Mouse (Mus musculus) hindbrain, postnatal 0 days (tissue): Measurements from ENCODE around the gene Cep78. TPM values are rescaled to one million over a fixed set of nuclear protein-coding genes. Genes with fewer than 3 reads are reported as not detected.
"Not testable (repeated sequence)": the region's sequence is repeated elsewhere in the genome, so short reads cannot be mapped to it uniquely, and the experiment has no call there.

Experiments used
- ATAC-seq: fragments of 200-750 bp; cut with Nextera tagmentation; 2 replicates; pipeline ENCODE4 v1.8.0; 2017; ENCODE audit warnings: mild to moderate bottlenecking, moderate TSS enrichment, moderate library complexity
- DNase-seq: peaks from one replicate; pipeline ENCODE4 v3.0.0-alpha.2; 2015; ENCODE audit warnings: low spot score
- H3K27ac ChIP-seq: fragments of 300-500 bp; sonication (generic); 2 replicates; pipeline ENCODE4 v1.5.1; 2014; ENCODE audit warnings: mild to moderate bottlenecking
- H3K27me3 ChIP-seq: fragments of 300-500 bp; sonication (generic); 2 replicates; pipeline ENCODE4 v1.6.1; 2014; ENCODE audit warnings: low read length, mixed read lengths; ENCODE audit not compliant: insufficient read depth
- H3K36me3 ChIP-seq: fragments of 300-500 bp; sonication (generic); 2 replicates; pipeline ENCODE4 v1.6.1; 2014; ENCODE audit warnings: low read length, mixed read lengths; ENCODE audit not compliant: insufficient read depth
- H3K4me1 ChIP-seq: fragments of 300-500 bp; sonication (generic); 2 replicates; pipeline ENCODE4 v1.6.1; 2014; ENCODE audit warnings: antibody characterized with exemption, low read length, mixed read lengths; ENCODE audit not compliant: insufficient read depth
- H3K4me2 ChIP-seq: fragments of 300-500 bp; sonication (generic); 2 replicates; pipeline ENCODE4 v1.6.1; 2014; ENCODE audit warnings: low read depth, mild to moderate bottlenecking, low read length, moderate library complexity, mixed read lengths
- H3K4me3 ChIP-seq: fragments of 300-500 bp; sonication (generic); 2 replicates; pipeline ENCODE4 v1.5.1; 2014; ENCODE audit warnings: low read length
- H3K9ac ChIP-seq: fragments of 300-500 bp; sonication (generic); replicated peaks from 2 replicates; pipeline ENCODE4 v1.6.1; 2014; ENCODE audit warnings: mild to moderate bottlenecking, low read length, moderate library complexity, mixed read lengths
- H3K9me3 ChIP-seq: fragments of 300-500 bp; sonication (generic); 2 replicates; pipeline ENCODE4 v1.6.1; 2016; ENCODE audit warnings: low read length, mixed read lengths
- CTCF ChIP-seq: IDR thresholded peaks from 2 replicates; pipeline ENCODE4 v1.5.1; 2016; ENCODE audit warnings: antibody characterized with exemption, control low read depth, low read depth
- WGBS: fragments of 180-500 bp; shearing (Covaris S2); extraction: QIAGEN DNeasy Blood & Tissue Kit; methylation state at CpG from one replicate; pipeline ENCODE4 v1.1.7; 2014; 5-methylcytosine and 5-hydroxymethylcytosine counted together
- polyA plus RNA-seq: library from polyadenylated mRNA; unstranded; fragments of >200 nt; fragmentation: Nextera tagmentation; extraction: Ambion mirVana; gene quantifications from 2 replicates; pipeline ENCODE4 v1.2.1, GENCODE M21; 2015
- total RNA-seq: library from RNA; depleted of rRNA; stranded (reverse); fragments of >200 nt; gene quantifications from 2 replicates; pipeline ENCODE4 v1.2.3, GENCODE M21; 2014; rRNA removed

Cep78 gene
- total RNA-seq = 15.5 and 28.0 TPM in 2 replicates
- 20.9 and 22.8 TPM in 2 replicates for polyA plus RNA-seq

GRCm38 (mm10) chr19:15984449-15985171 lies at the start of gene Cep78:
Gene Cep78, minus strand, starts transcription at chr19:15984989.
- Histone ChIP-seq H3K36me3 (no peaks in the 10 kb centered on the region), H3K4me3 (peak within 1 kb of the TSS; percentile 93), H3K27me3 (no peaks in the 10 kb centered on the region), H3K4me1 (no peaks in the 10 kb centered on the region), H3K27ac (peak within 1 kb of the TSS; percentile 93), H3K9ac (peak within 1 kb of the TSS; percentile 85), H3K4me2 (peak within 1 kb of the TSS; percentile 85), H3K9me3 (no peaks in the 10 kb centered on the region)
- ATAC-seq = peak; percentile 94
- TF ChIP-seq CTCF = peak; percentile 45
- DNase-seq = peak; percentile 97
- under 1% methylated on average over 88 of the region's 88 CpGs for WGBS

- Histone ChIP-seq H3K4me1 (no peaks in the 10 kb centered on the region), H3K9me3 (no peaks in the 10 kb centered on the region), H3K27me3 (no peaks in the 10 kb centered on the region), H3K4me3 (no peak overlapping the region), H3K36me3 (no peaks in the 10 kb centered on the region), H3K27ac (no peak overlapping the region), H3K9ac (no peak overlapping the region), H3K4me2 (no peak overlapping the region)
- DNase-seq (no peak), ATAC-seq (no peak)
- no peak for TF ChIP-seq CTCF
- WGBS = 80% methylated on average over 4 of the region's 4 CpGs
These were observed 46.5 kb upstream of the Cep78 start for GRCm38 (mm10) chr19:16031276-16031675.

- peak overlapping the region; percentile 19; the same call in 1 of the 2 replicates for H3K4me3 ChIP-seq
- H3K4me1 ChIP-seq, H3K36me3 ChIP-seq, H3K27me3 ChIP-seq, H3K27ac ChIP-seq, H3K9ac ChIP-seq, H3K9me3 ChIP-seq: not testable (repeated sequence)
- DNase-seq (peak; percentile 39), ATAC-seq (peak; percentile 82)
- WGBS = 24% methylated on average over 7 of the region's 9 CpGs
- peak overlapping the region; percentile 43 for H3K4me2 ChIP-seq
- TF ChIP-seq CTCF = peak; percentile 65
These were observed 44.5 kb upstream of the Cep78 start for GRCm38 (mm10) chr19:16029253-16029771.

GRCm38 (mm10) chr19:16028746-16029252 lies 44.0 kb upstream of the Cep78 start:
- Histone ChIP-seq H3K4me1 (no peaks in the 10 kb centered on the region), H3K27me3 (no peaks in the 10 kb centered on the region), H3K36me3 (no peaks in the 10 kb centered on the region), H3K4me2 (peak overlapping the region; percentile 43), H3K9ac (no peak overlapping the region), H3K27ac (no peak overlapping the region), H3K4me3 (peak overlapping the region; percentile 19; the same call in 1 of the 2 replicates), H3K9me3 (no peaks in the 10 kb centered on the region)
- DNase-seq (no peak), ATAC-seq (peak; percentile 7; the same call in 1 of the 2 replicates)
- no peak for TF ChIP-seq CTCF
- WGBS = 55% methylated on average over 5 of the region's 5 CpGs

GRCm38 (mm10) chr19:16027876-16028670 lies 43.3 kb upstream of the Cep78 start:
- no peaks in the 10 kb centered on the region for H3K36me3 ChIP-seq
- no peak overlapping the region for H3K4me3 ChIP-seq
- no peak overlapping the region for H3K9ac ChIP-seq
- H3K27me3 ChIP-seq = no peaks in the 10 kb centered on the region
- H3K4me2 ChIP-seq = no peak overlapping the region
- no peaks in the 10 kb centered on the region for H3K9me3 ChIP-seq
- WGBS = 87% methylated on average over 15 of the region's 15 CpGs
- no peak overlapping the region for H3K27ac ChIP-seq
- ATAC-seq = no peak
- DNase-seq = no peak
- H3K4me1 ChIP-seq = no peaks in the 10 kb centered on the region
- TF ChIP-seq CTCF = no peak

- Histone ChIP-seq H3K4me3 (no peak overlapping the region), H3K9me3 (no peaks in the 10 kb centered on the region), H3K36me3 (no peaks in the 10 kb centered on the region), H3K9ac (no peak overlapping the region), H3K4me2 (no peak overlapping the region), H3K27me3 (no peaks in the 10 kb centered on the region), H3K4me1 (no peaks in the 10 kb centered on the region), H3K27ac (no peak overlapping the region)
- ATAC-seq = no peak
- 99% methylated on average over 5 of the region's 5 CpGs for WGBS
- no peak for DNase-seq
- TF ChIP-seq CTCF = no peak
These were observed 41.5 kb upstream of the Cep78 start for GRCm38 (mm10) chr19:16026276-16026675.
